Mouse (Mus musculus): ENCODE results near the gene Olfr90. TPM values are rescaled to one million over a fixed set of nuclear protein-coding genes. Genes with fewer than 3 reads are reported as not detected.

Olfr90 gene
- total RNA-seq, 2 experiments from 2014 or later, result not detected

GRCm38 (mm10) chr17:37062101-37062641 is 26.1 kb downstream of the Olfr90 start:
- DNase-seq (ENCODE audit: low spot score in 2 of 2), result peak; percentile 55 to 78

GRCm38 (mm10) chr17:37061435-37061834 is 26.9 kb downstream of the Olfr90 start:
- no peak for DNase-seq (ENCODE audit: low spot score in 2 of 2)

GRCm38 (mm10) chr17:37056957-37057356 is 31.3 kb downstream of the Olfr90 start:
- DNase-seq (ENCODE audit: low spot score in 2 of 2), result no peak

- no peak for DNase-seq (ENCODE audit: low spot score in 2 of 2)
Observed at GRCm38 (mm10) chr17:37051745-37052144, 36.6 kb downstream of the Olfr90 start.

GRCm38 (mm10) chr17:37050876-37051275 is 37.4 kb downstream of the Olfr90 start:
- DNase-seq (ENCODE audit: low spot score in 2 of 2), result peak in 1 of 2 experiments; percentile 54

GRCm38 (mm10) chr17:37050399-37050798 is 37.9 kb downstream of the Olfr90 start:
- DNase-seq (ENCODE audit: low spot score in 2 of 2), result peak; percentile 96 to 98

- DNase-seq (ENCODE audit: low spot score in 2 of 2), result peak; percentile 85 to 86
Observed at GRCm38 (mm10) chr17:37049570-37050310, 38.6 kb downstream of the Olfr90 start.

GRCm38 (mm10) chr17:37048383-37048782 is 39.9 kb downstream of the Olfr90 start:
- DNase-seq (ENCODE audit: low spot score in 2 of 2), result no peak

GRCm38 (mm10) chr17:37047981-37048380 is 40.3 kb downstream of the Olfr90 start:
- no peak for DNase-seq (ENCODE audit: low spot score in 2 of 2)

GRCm38 (mm10) chr17:37047332-37047976 is 40.8 kb downstream of the Olfr90 start:
- DNase-seq (ENCODE audit: low spot score in 2 of 2), result no peak

GRCm38 (mm10) chr17:37046312-37047112 is 41.8 kb downstream of the Olfr90 start:
- peak; percentile 57 to 59 for DNase-seq (ENCODE audit: low spot score in 2 of 2)

- peak; percentile 76 to 86 for DNase-seq (ENCODE audit: low spot score in 2 of 2)
Observed at GRCm38 (mm10) chr17:37045611-37046311, 42.5 kb downstream of the Olfr90 start, which contains the start of gene Gabbr1. TSS of gene Gabbr1 (plus strand) at chr17:37045966.

- DNase-seq (ENCODE audit: low spot score in 2 of 2), result no peak
Observed at GRCm38 (mm10) chr17:37044651-37045244, 43.6 kb downstream of the Olfr90 start.

GRCm38 (mm10) chr17:37039127-37039894 is 49.0 kb downstream of the Olfr90 start:
- DNase-seq (ENCODE audit: low spot score in 2 of 2), result no peak

Other genes starting within 250 kb of the Olfr90 start
- not detected for gene Trim15, start 221.3 kb downstream of the Olfr90 start, total RNA-seq (2021)
- not detected for gene Trim10, start 218.9 kb downstream of the Olfr90 start, total RNA-seq (2021)
- gene Trim40, start 198.4 kb downstream of the Olfr90 start, total RNA-seq (2021), result under 1 TPM in 1 of 2 experiments, not detected in 1; 0.40 TPM
- gene Trim31, start 190.4 kb downstream of the Olfr90 start, total RNA-seq (2021), result not detected
- gene Rnf39, start 145.6 kb downstream of the Olfr90 start, total RNA-seq (2021), result 10 to 100 TPM in 1 of 2 experiments, 1 to 10 TPM in 1; 9.9 to 12.4 TPM
- gene Ppp1r11, start 136.8 kb downstream of the Olfr90 start, total RNA-seq (2021), result 100 to 1,000 TPM; 136 to 142 TPM
- 10 to 100 TPM; 32.1 to 34.6 TPM for gene Znrd1, start 129.9 kb downstream of the Olfr90 start, total RNA-seq (2021)
- gene Znrd1as, start 129.9 kb downstream of the Olfr90 start, total RNA-seq (2021), result 1 to 10 TPM; 5.5 to 6.6 TPM
- gene 2410137M14Rik, start 107.3 kb downstream of the Olfr90 start, total RNA-seq (2021), result under 1 TPM; 0.40 to 0.58 TPM
- 1 to 10 TPM; 1.1 to 1.4 TPM for gene H2-M5, start 99.0 kb downstream of the Olfr90 start, total RNA-seq (2021)
- 10 to 100 TPM; 12.2 to 12.3 TPM for gene Zfp57, start 87.3 kb downstream of the Olfr90 start, total RNA-seq (2021)
- 10 to 100 TPM; 21.3 to 24.8 TPM for gene Mog, start 65.1 kb downstream of the Olfr90 start, total RNA-seq (2021)
- gene Gabbr1, start 42.5 kb downstream of the Olfr90 start, total RNA-seq (2021), result 100 to 1,000 TPM; 685 to 702 TPM
- gene Olfr91, start 9.8 kb upstream of the Olfr90 start, total RNA-seq (2021), result not detected
- not detected for gene Olfr92, start 31.6 kb upstream of the Olfr90 start, total RNA-seq (2021)
- not detected for gene Olfr93, start 73.0 kb upstream of the Olfr90 start, total RNA-seq (2021)
- not detected for gene Ubd, start 105.4 kb upstream of the Olfr90 start, total RNA-seq (2021)
- gene Olfr94, start 112.5 kb upstream of the Olfr90 start, total RNA-seq (2021), result not detected
- gene Olfr95, start 124.6 kb upstream of the Olfr90 start, total RNA-seq (2021), result not detected
- not detected for gene Olfr96, start 131.6 kb upstream of the Olfr90 start, total RNA-seq (2021)
- not detected for gene Olfr97, start 148.8 kb upstream of the Olfr90 start, total RNA-seq (2021)
- not detected for gene Olfr98, start 175.2 kb upstream of the Olfr90 start, total RNA-seq (2021)
- gene H2-M3, start 181.7 kb upstream of the Olfr90 start, total RNA-seq (2021), result 1 to 10 TPM; 3.8 to 4.6 TPM
- not detected for gene Olfr99, start 195.0 kb upstream of the Olfr90 start, total RNA-seq (2021)
- not detected for gene Olfr101, start 215.8 kb upstream of the Olfr90 start, total RNA-seq (2021)
- not detected for gene Olfr102, start 228.6 kb upstream of the Olfr90 start, total RNA-seq (2021)